Mouse (Mus musculus): ENCODE data around the gene Tmem174. TPM values are rescaled to one million over a fixed set of nuclear protein-coding genes. Genes with fewer than 3 reads are reported as not detected.

The Tmem174 gene
- polyA plus RNA-seq, 1 experiment from 2014 or later = not detected

DNA sequence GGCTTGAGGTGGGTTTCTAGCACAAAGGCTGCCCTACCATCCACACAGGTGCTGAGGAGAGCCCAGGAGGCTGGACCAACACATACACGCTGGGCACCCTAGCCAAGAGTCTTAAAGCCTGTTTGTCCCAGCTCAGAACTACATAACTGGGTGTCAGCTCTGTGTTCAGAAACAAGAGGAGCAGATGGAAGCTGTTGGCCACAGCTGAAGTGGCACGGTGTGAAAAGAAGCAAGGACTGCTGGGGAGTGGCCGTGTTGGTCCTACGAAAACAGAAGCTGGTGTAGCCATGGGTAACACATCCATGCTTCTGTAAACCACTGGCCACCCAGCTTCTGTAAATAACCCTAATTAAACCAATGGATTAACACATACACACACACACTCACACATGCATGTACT lies 18.1 kb upstream of the Tmem174 start:
- 85% methylated on average over 4 of the region's 4 CpGs for WGBS
- no peaks in the 10 kb centered on the region for H3K9me3 ChIP-seq
- no peaks in the 10 kb centered on the region for H3K36me3 ChIP-seq
- H3K4me1 ChIP-seq = peaks cover 14% of the 10 kb centered on the region
- no peak overlapping the region for H3K4me2 ChIP-seq
- H3K9ac ChIP-seq = no peak overlapping the region
- no peak overlapping the region for H3K4me3 ChIP-seq (replicated peaks)
- H3K27me3 ChIP-seq (replicated peaks) = no peaks in the 10 kb centered on the region
- ATAC-seq (ENCODE audit: insufficient read depth, low FRiP score, low read depth) = no peak
- 0 out of 2 replicates have a peak overlapping the region, but pooled peaks have one; percentile 26 for H3K27ac ChIP-seq

DNA sequence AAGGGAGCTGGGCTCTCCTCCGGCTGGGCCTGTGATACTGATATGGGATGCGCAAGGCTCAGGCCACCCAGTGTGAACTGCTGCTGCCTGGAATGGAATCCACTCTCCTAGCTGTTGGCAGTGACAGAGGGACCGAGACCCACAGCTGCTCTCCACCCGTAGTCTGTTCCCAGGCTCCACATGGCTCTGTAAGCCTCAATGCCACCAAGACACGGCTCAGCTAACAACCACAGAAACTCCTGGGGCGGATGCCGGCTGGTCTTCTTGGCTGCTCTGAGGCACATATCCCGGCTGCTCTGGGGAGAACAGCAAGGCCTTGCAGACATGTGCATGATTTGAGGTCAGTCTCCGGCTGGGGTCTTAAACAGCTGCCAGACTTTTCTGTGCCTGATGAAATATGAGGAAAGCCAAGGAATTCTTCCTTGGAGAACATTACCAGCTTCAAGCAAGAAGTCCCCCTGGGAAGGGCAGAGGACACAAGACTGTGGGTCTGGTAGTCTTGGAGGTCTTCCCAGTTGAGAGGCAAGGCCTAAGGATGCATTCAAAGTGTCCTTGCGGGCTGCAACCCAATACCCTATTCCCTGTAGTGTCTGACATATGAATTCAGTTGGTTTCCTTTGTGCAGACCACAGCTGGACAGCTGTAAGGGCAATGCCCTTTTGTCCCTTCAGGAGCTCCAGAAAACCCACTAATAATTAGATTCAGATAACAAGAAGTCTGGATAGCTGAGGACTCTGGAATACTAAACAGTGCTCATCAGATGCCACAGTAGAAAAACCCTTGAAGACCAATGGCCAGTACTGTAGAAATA lies 17.1 kb upstream of the Tmem174 start:
- WGBS = 59% methylated on average over 10 of the region's 10 CpGs
- Histone ChIP-seq H3K27ac (peak overlapping the region; percentile 55), H3K4me2 (no peak overlapping the region), H3K27me3 (replicated peaks) (no peaks in the 10 kb centered on the region), H3K36me3 (no peaks in the 10 kb centered on the region), H3K9me3 (no peaks in the 10 kb centered on the region), H3K4me3 (replicated peaks) (no peak overlapping the region), H3K9ac (no peak overlapping the region), H3K4me1 (peaks cover 14% of the 10 kb centered on the region)
- ATAC-seq (ENCODE audit: insufficient read depth, low FRiP score, low read depth) = peak; percentile 28; the same call in 1 of the 2 replicates

DNA sequence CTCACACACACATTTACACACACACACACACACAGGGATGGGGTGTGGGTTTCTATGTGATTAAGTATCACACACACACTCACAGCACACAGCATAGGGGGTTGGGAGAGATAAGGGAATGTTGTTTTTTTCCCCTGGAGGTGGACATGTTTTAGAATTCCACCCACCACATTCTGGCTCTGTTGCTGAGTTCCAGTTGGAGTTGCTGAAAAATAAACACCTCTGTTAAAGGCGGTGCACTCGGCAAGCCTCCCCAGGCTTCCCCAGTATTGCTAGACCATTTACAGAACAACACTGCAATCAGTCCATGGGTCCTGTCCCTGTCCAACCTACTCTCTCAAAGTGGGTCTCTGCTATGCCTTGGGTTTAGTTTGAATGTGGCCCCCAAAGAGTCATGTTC lies 15.0 kb upstream of the Tmem174 start:
- Histone ChIP-seq H3K27ac (peak overlapping the region; percentile 67), H3K9ac (no peak overlapping the region), H3K4me3 (replicated peaks) (no peak overlapping the region), H3K9me3 (no peaks in the 10 kb centered on the region), H3K4me1 (peaks cover 14% of the 10 kb centered on the region), H3K4me2 (no peak overlapping the region), H3K36me3 (no peaks in the 10 kb centered on the region), H3K27me3 (replicated peaks) (no peaks in the 10 kb centered on the region)
- 42% methylated on average over 2 of the region's 2 CpGs for WGBS
- no peak for ATAC-seq (ENCODE audit: insufficient read depth, low FRiP score, low read depth)

DNA sequence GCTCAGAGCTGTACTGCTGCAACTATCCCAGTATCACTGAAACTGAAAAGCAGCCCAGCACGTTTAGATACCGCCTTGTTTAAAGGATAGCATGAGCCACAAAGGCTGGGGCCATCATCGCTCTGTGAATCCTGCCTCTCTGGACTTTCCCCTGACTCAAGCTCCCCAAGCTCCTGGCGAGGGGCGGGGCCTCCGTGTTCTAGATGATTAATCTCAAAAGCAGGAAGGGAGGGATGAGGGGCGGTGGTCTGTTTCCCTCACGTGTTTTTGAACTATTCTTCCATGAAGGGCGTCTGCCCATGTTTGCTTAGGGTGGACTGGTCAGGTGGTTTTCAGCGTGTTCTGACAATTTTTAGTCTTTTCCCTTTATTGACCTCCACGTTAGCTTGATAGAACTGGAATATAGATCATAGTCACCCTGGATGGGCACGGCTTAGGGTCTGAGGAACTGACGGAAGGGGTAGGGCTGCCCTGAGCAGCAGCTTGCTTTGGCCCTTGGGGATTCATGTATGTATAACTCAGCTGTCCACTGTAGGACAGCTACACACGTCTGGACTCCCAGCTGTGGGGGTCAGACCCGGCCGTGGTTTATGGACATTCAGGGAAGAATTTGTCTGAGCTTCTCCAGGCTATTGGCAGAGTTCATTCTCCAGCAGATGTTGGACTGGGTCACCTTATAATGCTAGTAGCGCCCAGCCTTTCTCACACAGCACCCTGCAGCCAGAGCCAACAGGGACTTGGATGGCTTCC lies 14.2 kb upstream of the Tmem174 start:
- peak; percentile 53 for ATAC-seq (ENCODE audit: insufficient read depth, low FRiP score, low read depth)
- 53% methylated on average over 17 of the region's 17 CpGs for WGBS
- Histone ChIP-seq H3K4me1 (peaks cover 14% of the 10 kb centered on the region), H3K36me3 (no peaks in the 10 kb centered on the region), H3K9ac (no peak overlapping the region), H3K27me3 (replicated peaks) (no peaks in the 10 kb centered on the region), H3K27ac (peak overlapping the region; percentile 67), H3K4me3 (replicated peaks) (no peak overlapping the region), H3K4me2 (no peak overlapping the region; the same call in 1 of the 2 replicates), H3K9me3 (no peaks in the 10 kb centered on the region)

DNA sequence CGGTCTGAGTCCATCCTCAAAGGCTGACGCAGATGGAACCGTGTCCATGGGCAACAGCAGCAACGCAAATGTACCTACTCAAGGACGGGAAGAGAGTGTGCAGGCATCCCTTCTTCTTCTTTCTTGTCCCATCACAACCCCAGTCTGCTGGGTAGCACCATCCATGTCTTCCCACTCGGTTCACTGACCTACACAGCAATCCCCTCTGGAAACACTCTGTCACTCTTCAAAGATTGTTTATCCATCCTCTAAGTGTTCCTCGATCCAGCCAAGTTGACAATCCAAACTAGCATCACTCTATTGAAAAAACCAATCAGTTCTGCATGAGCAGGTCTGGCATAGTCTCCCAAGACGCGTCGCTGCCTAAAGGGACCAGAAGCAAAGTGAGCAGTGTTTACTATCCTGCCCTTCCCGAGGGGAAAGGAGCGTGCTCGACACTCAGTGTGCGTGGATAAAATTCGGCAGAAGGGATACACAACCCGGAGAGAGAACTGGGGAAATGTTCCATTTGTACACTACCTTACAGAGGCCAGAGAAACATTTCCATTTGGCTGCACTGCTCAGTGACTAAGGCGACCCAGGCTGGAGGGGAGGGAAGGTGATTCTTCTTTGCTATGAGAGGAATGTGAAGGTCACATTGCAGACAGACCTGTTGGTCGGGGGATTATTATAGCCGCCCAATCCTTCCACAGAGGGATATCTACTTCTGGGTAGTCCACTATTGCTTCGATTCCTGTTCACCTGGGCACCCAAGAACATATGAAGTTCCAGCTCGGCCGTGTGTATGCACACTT lies 10.8 kb upstream of the Tmem174 start:
- 79% methylated on average over 22 of the region's 22 CpGs for WGBS
- no peaks in the 10 kb centered on the region for H3K9me3 ChIP-seq
- ATAC-seq (ENCODE audit: insufficient read depth, low FRiP score, low read depth) = no peak
- no peak overlapping the region for H3K9ac ChIP-seq
- H3K27me3 ChIP-seq (replicated peaks) = no peaks in the 10 kb centered on the region
- H3K36me3 ChIP-seq = no peaks in the 10 kb centered on the region
- H3K4me3 ChIP-seq (replicated peaks) = no peak overlapping the region
- H3K4me1 ChIP-seq = peaks cover 8% of the 10 kb centered on the region; the same call in 1 of the 2 replicates
- no peak overlapping the region for H3K27ac ChIP-seq
- H3K4me2 ChIP-seq = no peak overlapping the region

DNA sequence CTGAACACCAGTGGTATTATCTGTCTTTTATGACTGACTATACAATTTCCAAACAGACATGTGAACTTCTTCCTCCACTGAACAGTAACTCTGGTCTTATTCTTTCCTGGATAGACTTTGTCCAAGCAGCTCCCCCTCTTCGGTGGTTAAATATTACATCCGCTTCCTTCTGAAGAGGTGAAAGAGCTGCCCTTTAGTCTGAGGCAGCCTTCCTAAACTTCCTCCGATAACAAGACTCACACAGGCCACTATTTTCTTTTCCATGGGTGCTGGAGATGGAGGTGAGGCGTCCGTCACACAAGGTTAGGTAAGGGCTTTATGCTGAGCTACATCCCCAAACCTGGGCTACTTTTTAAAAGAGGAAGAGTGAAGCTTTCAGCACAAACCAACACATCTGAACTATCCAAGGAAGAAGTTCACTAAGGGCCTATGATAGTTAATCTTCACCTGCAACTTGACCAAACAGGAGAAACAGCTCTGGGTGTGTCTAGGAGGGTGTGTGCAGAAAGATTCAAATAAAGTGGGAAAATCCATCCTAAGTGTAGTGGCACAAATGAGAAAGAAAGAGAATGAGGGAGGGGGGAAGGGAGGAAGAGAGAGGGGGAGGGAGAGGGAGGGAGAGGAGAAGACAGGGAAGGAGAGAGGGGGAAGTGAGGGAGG lies 1.4 kb upstream of the Tmem174 start:
- H3K36me3 ChIP-seq = no peaks in the 10 kb centered on the region
- H3K27ac ChIP-seq = peak overlapping the region; percentile 40
- no peaks in the 10 kb centered on the region for H3K9me3 ChIP-seq
- peak; percentile 39; the same call in 1 of the 2 replicates for ATAC-seq (ENCODE audit: insufficient read depth, low FRiP score, low read depth)
- H3K4me2 ChIP-seq = no peak overlapping the region
- H3K9ac ChIP-seq = no peak overlapping the region
- H3K4me3 ChIP-seq (replicated peaks) = no peak overlapping the region
- WGBS = 62% methylated on average over 5 of the region's 5 CpGs
- H3K4me1 ChIP-seq = no peaks in the 10 kb centered on the region
- 0 out of 2 replicates have a peak, but pooled peaks cover 5% of the 10 kb centered on the region for H3K27me3 ChIP-seq (replicated peaks)

DNA sequence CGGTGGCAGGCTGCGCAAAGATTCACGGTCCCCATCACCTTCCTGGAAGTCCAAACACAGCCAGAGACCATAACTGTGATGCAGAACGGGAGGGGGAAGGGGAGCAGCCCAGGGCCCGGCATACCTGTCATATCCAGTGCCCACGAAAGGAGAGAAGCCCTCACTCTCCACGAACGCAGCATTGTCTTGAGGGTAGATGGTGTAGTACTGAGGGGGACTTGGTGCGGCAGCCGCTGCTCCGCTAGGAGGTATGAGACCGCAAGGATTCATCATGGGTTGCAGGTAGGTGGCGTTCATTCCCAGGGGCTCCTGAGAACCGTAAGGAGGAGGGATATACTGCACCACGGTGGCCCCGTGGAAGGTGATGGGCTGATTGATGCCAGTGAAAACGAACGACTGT lies 639 bp downstream of the Tmem174 start:
- no peak for ATAC-seq (ENCODE audit: insufficient read depth, low FRiP score, low read depth)
- no peaks in the 10 kb centered on the region for H3K4me1 ChIP-seq
- H3K27ac ChIP-seq = no peak overlapping the region
- WGBS = 63% methylated on average over 18 of the region's 18 CpGs
- H3K9ac ChIP-seq = no peak overlapping the region
- H3K36me3 ChIP-seq = no peaks in the 10 kb centered on the region
- H3K27me3 ChIP-seq (replicated peaks) = 0 out of 2 replicates have a peak, but pooled peaks cover 5% of the 10 kb centered on the region
- no peaks in the 10 kb centered on the region for H3K9me3 ChIP-seq
- no peak overlapping the region for H3K4me3 ChIP-seq (replicated peaks)
- H3K4me2 ChIP-seq = no peak overlapping the region

DNA sequence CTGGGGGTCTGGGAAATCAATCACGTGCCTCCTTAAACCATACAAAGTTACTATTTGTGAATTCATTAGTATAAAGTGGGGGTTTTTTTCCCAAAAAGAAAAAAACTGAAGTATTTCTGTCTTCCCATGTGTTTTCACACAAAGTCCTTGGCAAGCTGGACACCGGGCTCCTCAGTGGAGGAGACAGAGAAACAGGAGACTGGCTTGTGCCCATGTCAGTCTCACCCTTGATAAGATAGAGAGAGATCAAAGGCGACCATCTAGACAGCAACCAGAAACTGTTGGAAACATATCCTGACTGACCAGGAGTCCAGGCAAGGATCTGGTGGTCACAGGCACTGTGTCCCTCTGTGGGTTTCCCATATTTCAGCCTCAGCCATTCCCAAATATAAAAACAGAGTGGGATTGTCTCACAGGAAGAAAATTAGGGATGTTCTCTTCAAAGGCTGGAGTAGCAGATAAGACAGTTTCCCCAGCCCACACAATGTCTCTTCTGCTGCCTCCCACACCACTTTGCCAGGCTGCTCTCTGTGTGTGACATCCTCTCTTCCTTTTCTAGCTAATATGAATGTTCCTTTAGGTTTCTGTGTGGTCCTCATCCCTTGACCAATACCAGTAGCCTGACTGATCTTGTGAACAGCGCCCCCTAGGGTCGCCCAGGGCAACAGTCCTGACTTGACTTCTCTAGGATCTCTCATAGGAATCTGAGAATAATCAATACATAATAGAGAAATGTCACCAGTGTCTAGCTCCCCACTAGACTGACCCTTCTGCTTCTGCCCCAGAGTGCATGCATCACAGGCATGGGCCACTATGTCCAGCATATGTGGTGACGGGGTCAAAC lies 3.3 kb downstream of the Tmem174 start:
- H3K27me3 ChIP-seq (replicated peaks) = 0 out of 2 replicates have a peak, but pooled peaks cover 5% of the 10 kb centered on the region
- no peaks in the 10 kb centered on the region for H3K36me3 ChIP-seq
- H3K4me3 ChIP-seq (replicated peaks) = no peak overlapping the region
- H3K9me3 ChIP-seq = no peaks in the 10 kb centered on the region
- 48% methylated on average over 6 of the region's 6 CpGs for WGBS
- no peak overlapping the region for H3K27ac ChIP-seq
- H3K4me1 ChIP-seq = no peaks in the 10 kb centered on the region
- no peak for ATAC-seq (ENCODE audit: insufficient read depth, low FRiP score, low read depth)
- H3K9ac ChIP-seq = no peak overlapping the region
- H3K4me2 ChIP-seq = no peak overlapping the region

DNA sequence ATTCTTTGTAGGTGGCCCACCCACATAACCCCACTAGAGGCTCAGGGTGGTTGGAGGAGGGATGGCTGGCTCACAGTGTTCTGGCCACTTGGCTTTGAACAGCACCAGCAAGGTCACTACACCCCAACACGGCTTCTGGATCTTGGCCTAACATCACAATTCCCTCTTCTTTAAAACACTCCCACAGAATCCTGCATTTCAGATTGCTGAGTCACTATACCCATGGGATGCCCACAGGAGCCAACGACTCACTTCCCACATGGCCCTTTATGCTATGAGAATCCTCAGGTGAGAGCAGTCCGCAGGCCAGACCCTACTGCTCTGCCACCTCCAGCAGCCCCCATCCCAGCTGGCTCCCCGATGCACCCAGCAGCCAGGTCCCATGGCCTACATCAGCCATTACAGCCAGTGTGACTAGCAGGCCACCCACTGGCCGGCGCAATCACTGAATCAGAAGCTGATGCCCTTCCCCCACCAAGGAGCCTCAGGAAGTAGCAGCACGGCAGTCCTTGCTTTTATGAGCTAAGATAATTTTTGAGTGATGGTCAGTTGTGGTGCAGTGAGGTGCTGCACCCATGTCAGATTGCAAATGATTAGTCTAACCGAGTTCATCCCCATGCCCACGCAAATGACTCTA lies 4.8 kb downstream of the Tmem174 start:
- Histone ChIP-seq H3K4me3 (replicated peaks) (no peak overlapping the region), H3K27me3 (replicated peaks) (0 out of 2 replicates have a peak, but pooled peaks cover 5% of the 10 kb centered on the region), H3K36me3 (no peaks in the 10 kb centered on the region), H3K4me1 (no peaks in the 10 kb centered on the region), H3K9ac (no peak overlapping the region), H3K9me3 (no peaks in the 10 kb centered on the region), H3K4me2 (no peak overlapping the region), H3K27ac (no peak overlapping the region)
- WGBS = 73% methylated on average over 9 of the region's 9 CpGs
- ATAC-seq (ENCODE audit: insufficient read depth, low FRiP score, low read depth) = no peak

DNA sequence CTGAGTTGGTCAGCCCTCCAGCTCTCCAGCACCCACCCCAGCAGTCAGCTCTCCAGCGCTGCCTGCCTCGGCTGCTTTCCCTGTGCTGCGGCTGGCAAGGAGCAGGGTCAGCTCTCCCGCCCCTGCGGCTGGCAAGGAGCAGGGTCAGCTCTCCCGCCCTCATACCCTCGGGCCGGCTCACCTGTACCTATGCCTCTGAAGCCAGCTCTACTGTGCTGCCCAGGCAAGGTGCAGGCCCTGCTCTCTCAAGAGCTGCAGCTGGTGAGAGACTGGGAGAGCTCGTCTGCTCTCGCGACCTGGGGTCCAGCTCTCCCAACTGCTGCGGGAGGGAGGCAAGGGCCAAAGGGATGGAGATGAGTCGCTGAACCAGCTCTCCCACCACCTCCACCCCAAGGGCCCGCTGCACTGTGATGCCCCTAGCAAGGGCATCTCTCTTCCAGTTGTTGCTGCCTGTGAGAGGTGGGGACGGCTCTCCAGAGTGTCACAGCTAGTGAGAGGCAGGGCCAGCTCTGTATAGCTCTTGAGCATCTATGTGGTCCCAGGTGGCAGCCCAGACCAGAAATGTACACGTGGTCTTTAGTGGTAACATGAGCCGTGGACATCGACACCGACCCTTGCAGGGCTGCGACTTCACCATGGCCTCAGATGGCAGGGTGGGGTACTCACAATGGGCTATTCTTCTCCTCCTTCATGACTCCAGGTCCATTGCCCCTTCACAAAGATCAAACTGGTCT lies 5.9 kb downstream of the Tmem174 start:
- peak; percentile 14; the same call in 1 of the 2 replicates for ATAC-seq (ENCODE audit: insufficient read depth, low FRiP score, low read depth)
- Histone ChIP-seq H3K27me3 (replicated peaks) (no peaks in the 10 kb centered on the region), H3K9me3 (no peaks in the 10 kb centered on the region), H3K36me3 (no peaks in the 10 kb centered on the region), H3K27ac (no peak overlapping the region), H3K9ac (no peak overlapping the region), H3K4me1 (no peaks in the 10 kb centered on the region), H3K4me2 (no peak overlapping the region), H3K4me3 (replicated peaks) (no peak overlapping the region)
- 50% methylated on average over 20 of the region's 20 CpGs for WGBS
